Mouse (Mus musculus): ENCODE measurements around the gene Syk.

The Syk gene

DNA sequence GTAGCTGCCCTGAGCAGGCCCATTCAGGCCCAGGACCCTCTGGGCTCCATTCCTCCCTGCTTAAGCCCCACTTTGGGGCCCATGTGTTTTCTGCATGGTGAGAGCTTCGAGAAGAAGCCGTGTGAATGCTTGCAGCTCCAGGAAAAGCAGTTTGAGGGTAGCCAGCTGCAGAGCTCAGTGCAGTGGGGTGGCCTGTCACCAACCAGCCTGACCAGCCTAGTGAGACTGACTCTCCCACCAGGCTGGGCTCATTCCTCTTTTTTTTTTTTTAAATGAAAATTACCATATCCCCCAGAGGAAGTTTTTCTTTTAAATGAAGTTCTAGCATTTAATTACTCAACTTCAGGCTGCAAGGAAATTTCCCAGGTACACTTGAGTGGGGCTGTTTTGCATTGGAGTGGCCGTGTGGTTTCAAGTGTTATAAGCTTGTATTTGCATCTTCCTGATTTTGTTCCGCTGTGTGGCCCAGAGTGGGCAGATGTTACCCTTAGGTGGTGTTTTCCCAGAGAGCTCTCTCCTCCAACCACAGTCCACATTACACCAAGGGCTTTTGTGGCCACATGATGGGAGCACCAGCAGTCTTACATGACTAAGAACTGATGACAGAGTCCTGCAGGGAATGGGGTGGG lies 17.2 kb downstream of the Syk start:
- no peak for DNase-seq

GRCm38 (mm10) chr13:52602752-52603151 lies 19.8 kb downstream of the Syk start:
- DNase-seq: peak; percentile 93

DNA sequence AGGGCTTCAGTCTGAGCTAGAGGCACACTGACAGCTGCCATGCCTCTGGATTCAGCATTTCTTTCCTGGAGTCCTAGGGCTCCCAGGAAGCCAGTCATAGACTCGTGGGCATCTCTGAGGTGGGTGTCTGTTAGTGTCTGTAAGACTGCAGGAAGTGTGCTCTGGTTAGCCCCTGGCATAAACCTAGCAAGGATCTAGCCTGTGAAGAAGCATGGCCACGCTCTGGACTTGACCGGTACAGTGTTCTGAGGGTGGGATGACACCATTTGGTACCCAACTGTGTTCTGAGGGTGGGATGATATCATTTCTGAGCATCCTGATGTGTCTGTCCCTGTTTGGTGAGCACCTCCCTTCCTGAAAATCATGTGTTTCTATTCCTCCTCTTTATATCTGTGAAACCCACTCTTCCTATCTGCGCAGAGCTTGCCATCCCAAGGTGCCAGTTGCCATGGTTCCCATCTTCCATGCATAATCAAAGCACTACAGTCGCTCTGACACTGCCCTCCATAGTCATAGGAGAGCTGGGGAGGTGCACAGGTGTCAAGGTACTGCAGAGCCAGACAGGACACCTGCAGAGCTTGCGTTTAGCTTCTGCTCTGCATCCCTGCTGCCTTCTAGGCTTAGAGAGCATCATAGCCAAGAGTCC lies 20.9 kb downstream of the Syk start:
- no peak for DNase-seq

DNA sequence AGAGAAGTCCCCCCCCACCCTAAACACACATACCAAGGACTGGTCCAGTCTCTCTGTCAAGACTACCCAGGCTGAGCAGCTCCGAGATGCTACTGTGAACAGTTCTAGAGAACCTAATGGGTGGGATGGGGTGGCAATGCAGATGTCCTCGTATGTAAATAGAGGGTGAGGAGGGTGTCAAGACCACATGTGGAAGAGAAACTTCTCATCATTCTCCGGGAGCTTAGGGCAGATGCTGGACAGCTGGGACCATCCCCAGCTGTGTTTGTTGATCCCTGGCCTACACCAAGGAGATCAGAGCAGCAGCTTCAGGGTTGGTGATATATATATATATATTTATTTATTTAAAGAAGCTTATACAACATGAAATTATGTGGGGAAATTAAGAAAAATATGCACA lies 22.0 kb downstream of the Syk start:
- DNase-seq: no peak

GRCm38 (mm10) chr13:52605911-52606310 lies 22.9 kb downstream of the Syk start:
- peak; percentile 98 for DNase-seq

DNA sequence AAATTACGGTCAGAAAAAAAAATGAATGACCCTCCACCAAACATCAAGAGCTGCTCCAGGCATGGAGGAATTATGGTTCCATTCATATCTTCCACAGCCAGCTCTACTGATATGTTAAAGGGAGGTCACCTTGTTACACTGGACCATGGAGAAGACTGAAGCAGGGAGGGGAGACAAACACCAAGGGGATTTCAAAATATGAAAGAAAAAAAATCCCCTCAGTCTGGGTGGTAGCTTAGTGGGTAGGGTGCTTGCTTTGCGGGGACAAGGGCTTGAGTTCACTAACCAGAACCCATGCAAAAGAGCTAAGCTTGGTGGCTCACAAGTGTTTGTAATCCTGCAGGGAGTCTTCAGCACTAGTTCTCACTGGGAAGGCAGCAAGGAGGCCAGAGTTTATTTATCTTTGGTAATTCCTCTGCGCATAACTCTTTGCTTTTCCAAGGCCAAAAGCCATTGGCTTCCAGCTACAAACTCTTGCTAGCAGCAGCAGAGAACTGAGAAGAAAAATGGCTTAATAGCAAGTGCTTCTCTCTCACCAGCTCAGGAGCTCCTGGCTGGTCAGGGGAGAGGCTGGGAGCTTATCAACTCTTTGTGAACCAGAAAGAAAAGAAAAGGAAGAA lies 23.8 kb downstream of the Syk start:
- DNase-seq: no peak

- DNase-seq: no peak
These were observed 25.0 kb downstream of the Syk start for GRCm38 (mm10) chr13:52607964-52608363.

- DNase-seq: no peak
These were observed 27.5 kb downstream of the Syk start for GRCm38 (mm10) chr13:52610463-52610862.

- DNase-seq: no peak
These were observed 30.3 kb downstream of the Syk start for GRCm38 (mm10) chr13:52613266-52613665.

DNA sequence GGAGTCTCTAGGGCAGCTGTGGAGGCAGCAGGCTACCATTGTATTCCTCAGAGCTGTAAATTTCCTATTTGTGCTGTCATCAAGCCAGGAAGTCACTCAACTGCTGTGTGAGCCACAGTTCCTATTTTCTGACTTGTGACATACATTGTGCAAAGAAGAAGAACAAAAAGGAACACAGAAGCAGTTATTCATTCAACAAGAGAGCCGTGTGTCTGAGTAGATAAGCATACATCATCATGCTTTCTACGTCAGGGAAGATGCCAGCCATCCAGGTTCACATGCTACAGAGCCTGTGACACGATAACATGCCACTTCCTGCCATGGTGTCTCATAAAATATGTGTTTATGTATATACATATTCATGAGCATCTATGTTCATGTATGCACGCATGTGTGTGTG lies 32.1 kb downstream of the Syk start:
- no peak for DNase-seq

DNA sequence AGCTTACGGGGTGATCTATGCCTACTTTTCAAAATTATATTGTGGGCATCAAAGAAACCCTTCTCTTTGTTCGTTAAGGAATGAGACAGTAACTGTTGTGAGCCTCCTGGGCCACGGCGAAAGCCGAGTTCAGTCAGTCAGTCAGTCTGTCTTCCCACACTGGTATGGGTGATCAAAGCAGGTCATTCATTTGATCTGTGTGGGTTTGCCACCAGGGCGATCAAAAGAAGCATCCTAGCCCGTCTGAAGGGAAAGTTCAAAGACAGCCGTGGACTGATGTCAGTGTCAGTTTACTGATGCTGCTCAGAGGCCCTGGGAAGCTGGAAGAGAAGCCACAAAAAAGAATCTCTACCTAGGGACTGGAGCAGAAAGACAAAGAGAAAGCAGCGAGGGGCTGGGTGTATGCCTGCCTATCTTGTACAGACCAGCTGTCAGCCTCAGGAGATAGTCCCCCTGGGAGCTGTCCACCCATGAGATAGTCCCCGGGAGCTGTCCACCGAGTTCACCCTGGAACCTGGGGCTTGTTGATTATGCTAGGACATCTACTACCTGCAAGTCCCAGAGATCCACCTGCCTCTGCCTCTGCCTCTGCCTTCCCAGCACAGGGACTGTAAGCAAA lies 34.2 kb downstream of the Syk start:
- no peak for DNase-seq

DNA sequence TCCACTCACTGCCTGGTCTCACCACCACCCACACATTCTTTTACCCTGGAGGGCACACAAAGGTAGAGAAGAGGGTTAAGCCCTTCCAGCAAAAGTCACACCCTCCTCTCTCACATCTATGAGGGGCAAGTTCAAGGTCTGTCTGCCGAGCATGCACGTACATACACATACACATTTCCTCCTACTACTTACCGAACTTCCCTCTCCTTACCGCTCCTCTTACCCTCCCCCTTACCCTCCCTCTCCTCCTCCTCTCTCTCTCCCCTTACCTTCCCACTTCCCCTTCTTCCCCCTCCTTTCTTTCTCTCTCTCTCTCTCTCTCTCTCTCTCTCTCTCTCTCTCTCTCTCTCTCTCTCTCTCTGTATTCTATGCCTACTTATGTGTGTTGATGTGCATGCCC lies 35.6 kb downstream of the Syk start:
- DNase-seq: no peak

DNA sequence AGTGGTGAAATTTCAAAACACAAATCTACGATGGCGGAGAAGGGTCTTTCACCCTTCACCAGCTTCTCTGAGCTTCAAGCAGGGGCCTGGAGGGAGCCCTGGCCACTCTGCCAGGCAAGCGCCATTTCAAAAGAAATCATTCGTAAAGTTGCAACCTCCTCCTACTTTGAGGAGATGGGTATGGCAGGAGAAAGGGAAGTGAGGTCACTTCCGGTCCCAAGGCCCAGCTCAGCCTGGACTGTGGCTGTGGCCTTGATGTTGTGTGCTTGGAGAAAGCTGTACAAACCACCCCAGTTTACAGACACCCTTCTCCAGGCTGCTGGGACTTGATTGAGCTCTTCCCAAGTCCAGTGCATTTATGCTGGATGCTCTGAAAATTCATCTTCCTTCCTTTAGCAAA lies 36.5 kb downstream of the Syk start:
- no peak for DNase-seq

GRCm38 (mm10) chr13:52624038-52624437 lies 41.1 kb downstream of the Syk start:
- peak; percentile 95 for DNase-seq

DNA sequence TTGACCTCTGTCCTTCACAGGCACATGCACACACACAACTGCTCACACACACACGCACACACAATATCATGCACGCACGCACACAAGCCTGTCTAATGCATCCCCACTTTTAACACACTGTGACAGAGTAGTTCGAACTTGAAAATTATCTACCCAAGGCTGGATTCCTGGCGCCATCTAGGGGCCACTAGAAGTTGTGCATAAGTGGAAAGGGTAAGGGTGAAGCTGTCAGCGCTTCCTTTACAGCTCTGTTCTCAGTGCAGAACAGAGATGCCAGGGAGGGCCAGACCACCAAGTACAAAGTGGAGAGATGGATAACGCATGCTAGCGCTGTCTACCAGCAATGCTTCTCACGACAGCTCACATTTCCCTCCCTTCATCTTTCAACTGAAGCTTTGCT lies 45.6 kb downstream of the Syk start:
- DNase-seq: no peak

DNA sequence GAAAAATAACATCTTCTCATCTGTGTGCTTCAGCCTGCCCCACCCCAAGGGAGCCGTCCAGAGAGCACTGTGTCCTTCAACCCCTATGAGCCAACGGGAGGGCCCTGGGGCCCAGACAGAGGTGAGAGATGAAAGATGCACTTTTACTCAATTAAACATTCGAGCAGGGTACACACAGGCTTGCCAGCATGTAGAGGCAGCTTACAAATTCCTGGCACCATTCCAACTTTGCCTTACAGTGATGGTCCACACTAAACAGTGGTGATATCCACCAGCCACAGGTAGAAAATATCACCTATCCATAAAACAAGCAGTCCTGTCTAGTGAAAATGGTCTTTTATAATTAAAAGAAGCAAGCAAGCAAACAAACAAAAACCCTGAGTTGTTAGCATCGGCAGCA lies 48.7 kb downstream of the Syk start:
- DNase-seq: no peak

DNA sequence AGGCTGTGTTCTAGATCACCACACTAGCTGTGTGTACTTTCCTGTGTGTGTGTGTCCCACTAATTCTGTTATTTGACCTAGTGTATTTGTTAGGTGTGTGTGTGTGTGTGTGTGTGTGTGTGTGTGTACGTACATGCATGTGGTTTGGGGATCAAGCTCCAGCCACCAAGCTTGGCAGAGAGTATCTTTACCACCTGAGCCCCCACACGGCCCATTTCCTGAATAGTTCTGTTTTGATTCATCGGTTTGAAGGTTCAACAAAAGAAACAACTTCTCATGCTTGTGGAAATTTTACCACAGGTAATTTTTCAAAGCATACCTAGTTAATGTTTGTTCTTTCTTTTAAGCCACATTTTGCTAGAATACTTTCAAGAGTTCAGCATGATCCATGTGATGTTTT lies 52.5 kb downstream of the Syk start:
- DNase-seq: no peak

DNA sequence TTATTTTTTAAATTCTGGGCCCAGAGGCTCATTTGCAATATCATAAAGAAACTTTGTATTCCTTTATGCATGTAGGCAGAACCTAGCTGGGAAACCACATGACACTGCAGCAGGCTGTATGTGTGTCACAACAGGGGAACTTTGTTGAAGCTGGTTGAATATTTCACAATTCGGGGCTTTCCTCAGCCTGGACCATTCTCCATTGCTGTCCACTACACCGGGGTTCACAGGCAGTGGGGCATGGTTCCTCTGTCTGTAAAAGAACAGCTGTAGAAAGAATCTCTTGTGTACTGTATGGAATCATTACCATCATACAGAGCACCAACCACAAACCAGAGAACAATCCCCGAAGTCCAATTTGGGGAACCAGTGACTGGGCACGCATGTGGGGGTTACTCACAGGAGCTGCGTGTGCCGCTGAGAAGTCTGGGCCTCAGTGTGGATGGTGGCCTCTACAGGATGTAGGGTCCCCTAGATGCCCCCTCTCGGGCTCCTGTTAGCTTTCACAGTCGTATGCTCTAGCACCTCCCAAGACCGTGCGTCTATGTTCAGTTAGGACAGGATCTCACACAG lies 53.3 kb downstream of the Syk start:
- no peak for DNase-seq

DNA sequence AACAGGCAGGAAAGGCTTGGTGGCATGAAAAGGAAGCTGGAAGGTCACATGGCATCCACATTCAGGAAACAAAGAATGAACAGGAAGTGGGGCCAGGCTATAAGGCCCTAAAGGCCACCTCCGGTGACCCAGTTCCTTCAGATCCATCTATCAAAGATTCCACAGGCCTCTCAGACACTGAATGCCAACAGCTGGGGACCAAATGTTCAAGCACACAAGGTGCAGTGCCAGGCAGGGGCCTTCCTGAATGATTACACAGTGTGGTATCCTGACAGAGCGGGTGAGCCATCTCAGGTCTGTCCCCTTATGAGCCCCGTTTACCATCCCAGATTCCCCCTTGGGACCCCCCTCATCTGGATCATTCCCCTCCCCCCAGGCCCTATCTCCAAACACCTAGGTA lies 63.6 kb downstream of the Syk start:
- DNase-seq: peak; percentile 85

DNA sequence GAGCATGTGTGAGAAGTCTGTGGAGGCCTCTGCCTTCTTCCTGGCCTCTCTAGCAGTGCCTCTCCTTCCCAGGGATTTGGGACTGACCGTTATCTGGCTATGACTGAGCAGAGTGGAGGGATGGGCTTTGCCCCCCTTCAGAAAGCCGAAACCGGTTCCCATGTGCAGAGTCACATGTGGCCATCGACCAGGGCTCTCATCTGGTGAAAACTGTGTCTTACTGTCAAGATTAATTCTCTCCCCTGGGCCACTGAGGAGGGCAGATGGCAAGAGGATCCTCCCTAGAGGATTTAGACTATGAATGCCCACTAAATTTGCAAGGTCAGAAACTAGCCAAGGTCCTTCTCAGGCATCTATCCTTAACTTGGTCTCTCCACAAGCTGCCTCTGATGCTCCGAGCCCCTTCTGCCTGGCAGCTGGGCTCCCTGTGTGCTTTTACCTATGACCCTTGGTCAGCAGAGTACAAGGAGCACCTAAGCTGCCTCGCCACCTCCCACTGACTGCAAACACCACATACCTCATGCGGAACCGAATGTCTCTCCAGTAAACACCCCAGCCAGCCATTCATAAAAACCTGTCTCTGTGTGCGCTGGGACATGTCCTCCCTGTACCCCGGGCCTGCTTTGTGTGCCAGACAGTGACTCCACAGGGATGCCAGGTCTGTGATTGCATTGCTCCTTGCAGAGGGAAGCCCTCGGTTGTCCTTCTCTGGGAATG lies 65.2 kb downstream of the Syk start:
- DNase-seq: peak; percentile 83

GRCm38 (mm10) chr13:52649791-52650418 lies 66.9 kb downstream of the Syk start:
- DNase-seq: peak; percentile 74

- DNase-seq: peak; percentile 79
These were observed 68.6 kb downstream of the Syk start for GRCm38 (mm10) chr13:52651383-52652252.

All from heart, adult 11 months (tissue).